Mouse (Mus musculus): ENCODE data around the gene Gstp3.

DNA sequence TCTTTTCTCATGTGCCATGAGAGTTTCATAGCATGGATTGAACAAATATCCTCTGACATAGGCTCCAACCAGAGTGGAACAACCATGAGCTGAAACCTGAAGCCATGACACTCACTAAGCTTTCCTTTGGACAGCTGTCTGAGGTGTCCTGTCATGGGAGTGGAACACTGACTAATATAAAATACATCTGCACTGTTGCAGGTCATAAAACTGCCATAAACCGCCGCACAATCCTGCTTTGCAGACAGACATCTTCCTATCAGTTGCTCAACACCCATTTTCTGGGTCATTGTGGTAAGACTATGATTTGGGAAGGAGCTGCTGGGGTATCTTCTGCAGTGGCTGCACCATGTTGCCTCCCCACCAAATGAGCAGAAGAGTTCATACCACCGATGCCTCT is 33.4 kb upstream of the Gstp3 start:
- TF ChIP-seq GATA1 (IDR thresholded peaks at IDR 0.05; ENCODE audit: borderline replicate concordance, low read length) (no peak), FLI1 (IDR thresholded peaks at IDR 0.05; ENCODE audit: low read length) (no peak)
